Mouse (Mus musculus) CD4-positive helper T cell, adult 2 months (primary cell): ENCODE results near the gene Pik3c2g.

Experiments used
- DNase-seq: peaks from one replicate; pipeline ENCODE4 v3.0.0-alpha.2; 2012; ENCODE audit warnings: low read depth, missing footprints, low spot score

Gene Pik3c2g

DNA sequence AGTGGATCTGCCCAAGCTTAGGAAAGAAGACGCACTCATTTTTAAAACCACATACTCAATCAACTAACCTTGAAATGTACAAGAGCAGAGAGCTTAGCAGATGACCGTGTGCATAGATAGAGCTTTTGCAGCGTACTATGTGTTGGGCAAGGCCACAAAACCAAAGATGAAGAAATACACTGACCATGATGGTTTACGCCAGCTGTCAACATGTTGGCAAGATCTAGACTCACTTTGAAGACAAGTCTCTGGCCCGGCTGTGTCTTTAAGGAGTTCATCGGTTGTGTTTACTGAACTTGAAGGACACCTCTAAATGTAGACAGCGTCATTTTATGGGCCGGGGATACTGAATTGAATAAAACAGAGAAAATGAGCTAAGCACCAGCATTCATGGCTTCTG is 254.3 kb downstream of the Pik3c2g start:
- no peak for DNase-seq

DNA sequence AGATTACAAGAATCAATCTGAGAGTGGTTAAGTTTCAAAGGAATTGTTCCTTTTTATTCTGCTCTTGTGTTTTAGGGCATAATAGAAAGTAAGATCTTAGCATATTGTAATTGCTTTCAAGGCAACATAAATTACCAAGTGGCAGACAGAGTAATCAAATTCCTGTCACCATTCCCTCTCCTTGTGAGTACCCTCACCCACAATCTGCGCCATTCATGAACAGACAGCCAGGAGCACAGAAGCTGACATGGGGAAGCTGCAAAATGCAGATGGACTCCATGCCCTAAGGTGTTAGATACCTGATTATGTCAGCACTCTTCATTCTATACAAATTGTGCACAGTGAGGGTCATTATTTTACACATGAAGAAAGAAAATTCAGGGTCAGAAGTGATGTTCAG is 255.6 kb downstream of the Pik3c2g start:
- DNase-seq, result no peak

DNA sequence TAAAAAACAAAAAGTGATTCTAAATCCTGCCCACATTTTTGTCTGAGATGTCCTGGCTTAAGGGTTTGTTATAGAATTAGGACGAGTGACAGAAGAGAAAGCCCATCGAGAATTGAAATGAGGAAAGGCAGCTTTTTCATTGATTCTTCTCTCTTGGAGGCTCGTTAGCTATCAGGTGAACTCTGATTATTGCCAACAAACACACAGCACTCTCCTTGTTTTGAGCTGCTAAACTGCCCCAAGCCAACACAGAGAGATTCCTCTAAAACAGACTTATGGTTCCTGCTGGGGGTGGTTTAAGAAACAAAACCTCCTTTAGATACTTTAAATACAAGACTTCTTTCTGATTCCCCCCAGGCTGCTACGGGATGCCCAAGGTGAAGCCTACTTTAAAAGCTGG is 256.5 kb downstream of the Pik3c2g start:
- DNase-seq, result no peak

DNA sequence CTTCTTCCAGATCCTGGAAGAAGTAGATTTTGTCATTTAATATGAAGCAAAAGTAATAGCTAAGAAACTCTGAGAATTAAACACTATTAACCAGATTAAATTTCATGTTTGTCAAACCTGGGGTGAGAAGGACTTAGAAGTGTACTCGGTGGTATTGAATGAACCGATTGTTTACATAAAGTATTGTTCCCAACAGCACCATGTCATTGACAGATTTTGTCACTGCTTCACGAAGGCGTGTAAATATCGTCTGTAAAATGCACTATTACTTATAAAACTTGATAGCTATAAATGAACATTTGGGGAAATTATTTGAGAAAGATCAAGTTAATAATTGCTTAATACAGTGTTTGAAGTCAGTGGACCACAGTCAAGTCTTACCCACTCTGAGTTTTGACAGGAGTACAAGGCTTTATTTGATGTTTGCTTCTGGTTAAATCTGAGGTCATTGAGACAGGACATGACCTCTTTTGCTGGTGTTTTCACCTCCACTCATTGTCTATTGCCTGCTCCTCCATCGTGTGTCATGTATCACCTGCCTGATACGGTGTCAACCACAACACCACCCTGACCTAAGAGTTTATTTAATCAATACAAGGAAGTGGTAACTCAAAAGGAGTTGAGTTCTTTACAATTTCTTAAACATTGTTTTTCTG is 260.0 kb downstream of the Pik3c2g start:
- DNase-seq, result no peak

DNA sequence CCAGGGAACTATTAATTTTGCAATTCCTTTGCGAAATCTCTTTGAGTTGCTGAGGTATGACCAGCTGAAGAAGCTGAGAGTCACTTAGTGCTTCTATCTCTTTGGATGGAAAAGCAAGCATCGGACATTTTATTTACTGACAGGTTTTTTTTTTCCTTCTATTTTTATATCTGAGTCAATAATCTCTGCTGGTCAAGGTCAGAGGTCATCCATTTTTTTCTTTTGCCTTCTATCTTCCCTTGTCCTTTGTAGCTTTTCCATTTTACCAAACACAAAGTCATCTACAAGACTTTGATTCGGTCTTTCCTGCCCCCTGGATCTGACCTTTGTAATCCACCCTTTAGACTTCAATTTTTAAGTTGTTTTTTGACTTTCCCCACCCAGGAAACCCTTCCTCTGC is 262.9 kb downstream of the Pik3c2g start:
- no peak for DNase-seq

DNA sequence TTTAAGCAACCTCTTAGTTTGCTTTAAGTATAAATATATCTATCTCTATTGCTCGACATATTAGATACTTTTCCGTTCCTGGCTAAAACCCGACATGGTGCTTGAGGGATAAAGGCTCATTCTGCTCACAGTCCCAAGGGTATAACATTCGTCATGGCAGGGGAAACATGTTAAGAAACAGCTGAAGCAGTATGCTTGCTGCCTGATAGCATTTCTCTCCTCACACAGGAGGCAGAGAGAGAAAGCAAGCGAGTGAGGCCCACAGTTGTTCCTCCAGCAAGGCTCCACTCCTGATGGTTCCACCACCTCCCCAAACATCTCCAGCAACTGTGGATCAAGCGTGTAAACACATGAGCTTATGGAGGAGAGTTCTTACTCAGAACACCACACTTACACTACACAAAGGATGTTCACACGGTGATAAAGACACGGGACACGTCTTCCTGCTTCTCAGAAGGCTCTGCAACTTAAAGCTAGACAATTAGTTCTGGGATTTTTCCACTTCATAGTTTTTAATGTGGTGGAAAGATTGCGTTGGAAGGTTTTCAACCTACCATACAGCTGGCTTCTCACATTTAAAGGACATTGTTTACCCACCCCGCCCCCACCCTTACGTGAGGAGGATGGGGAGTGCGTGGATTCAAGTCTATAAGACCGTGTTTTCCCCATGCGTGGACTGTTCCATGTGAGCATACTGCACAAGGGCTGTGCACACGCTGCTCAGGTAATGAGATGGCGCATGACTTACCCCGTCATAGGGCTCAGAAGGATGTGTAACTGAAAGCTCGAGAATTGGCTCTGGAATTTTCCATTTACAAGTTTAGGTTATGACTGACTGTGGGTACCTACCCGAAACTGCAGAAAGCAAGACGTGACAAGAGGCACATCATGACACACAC is 264.9 kb downstream of the Pik3c2g start:
- DNase-seq, result no peak

DNA sequence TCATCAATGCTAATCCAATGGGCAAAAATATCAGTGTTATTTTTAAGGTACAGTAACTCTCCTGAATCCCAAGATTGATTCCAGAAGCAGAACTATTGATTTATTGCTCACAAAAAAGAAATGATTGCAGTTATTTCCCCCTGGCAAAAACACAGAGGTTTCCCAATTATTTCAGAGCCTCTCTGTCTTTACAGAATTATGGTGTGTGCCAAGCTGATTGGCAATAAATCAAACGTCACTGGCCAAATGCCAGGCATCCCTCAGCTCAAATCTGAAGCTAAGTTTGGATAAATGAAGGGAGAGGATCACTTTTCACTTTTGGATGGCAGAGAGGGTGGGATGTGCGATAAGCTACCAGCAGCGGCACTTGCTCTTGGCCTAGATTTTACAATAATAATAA is 265.8 kb downstream of the Pik3c2g start:
- DNase-seq, result no peak

DNA sequence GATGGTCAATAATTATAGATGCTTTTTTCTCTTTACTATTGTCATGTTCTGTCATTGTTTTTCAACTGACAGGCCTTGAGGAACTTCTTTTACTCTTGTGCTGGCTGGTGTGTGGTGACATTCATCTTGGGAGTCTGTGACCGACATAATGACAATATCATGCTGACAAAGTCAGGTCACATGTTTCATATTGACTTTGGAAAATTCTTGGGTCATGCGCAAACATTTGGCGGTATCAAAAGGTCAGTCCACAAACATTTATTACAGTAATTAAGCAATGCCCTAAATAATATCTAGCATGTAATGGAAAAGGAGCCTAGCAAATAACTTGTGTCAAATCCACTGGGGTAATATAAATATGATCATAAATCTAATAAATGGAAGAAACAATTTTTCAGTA is 273.1 kb downstream of the Pik3c2g start:
- DNase-seq, result no peak

DNA sequence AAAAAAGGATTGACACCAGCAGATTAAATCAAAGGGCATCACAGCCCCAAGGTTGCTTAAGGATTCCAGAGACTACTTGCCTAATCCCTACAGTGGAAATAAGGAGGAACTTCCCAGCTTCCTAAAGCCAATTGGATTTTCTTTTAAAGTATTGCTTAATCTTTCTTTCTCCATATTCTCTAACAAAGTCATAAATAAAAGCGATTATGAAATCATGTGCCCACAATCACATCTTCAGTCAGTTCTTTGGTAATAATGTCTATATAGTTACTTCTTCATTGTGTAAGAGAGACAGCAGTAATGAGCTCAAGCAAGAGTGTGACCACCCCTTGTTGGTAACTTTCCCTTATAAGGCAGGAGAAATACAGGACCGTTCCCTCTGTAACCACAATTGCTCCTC is 274.5 kb downstream of the Pik3c2g start:
- DNase-seq, result no peak

DNA sequence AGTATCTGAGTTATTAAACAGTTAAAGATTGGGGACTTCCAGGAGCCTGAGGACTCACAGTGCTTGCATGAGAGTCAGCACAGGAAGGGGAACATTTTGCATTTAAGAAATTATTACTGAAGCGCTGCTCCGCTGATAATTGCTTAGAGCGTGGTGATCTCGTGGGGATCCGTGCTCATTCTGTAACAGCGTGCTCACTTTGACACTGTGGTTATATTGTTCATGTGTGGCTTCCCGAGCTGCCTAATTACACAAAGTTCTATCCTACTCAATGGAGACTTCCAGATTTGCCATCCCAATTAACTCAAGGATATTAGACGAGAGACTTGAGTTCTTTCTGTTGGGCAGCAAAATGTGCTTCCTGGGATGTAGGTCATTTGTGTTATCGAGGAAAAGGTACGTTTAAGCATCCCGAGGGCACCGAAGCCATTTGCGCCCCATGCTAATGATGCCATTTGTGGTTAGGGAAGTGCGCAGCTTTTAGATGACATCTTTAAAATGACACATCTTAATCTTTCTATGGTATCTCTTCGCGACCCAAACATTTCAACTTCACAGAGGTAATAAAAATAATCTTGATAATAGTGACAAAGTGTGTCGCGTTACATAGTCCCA is 278.1 kb downstream of the Pik3c2g start:
- no peak for DNase-seq

DNA sequence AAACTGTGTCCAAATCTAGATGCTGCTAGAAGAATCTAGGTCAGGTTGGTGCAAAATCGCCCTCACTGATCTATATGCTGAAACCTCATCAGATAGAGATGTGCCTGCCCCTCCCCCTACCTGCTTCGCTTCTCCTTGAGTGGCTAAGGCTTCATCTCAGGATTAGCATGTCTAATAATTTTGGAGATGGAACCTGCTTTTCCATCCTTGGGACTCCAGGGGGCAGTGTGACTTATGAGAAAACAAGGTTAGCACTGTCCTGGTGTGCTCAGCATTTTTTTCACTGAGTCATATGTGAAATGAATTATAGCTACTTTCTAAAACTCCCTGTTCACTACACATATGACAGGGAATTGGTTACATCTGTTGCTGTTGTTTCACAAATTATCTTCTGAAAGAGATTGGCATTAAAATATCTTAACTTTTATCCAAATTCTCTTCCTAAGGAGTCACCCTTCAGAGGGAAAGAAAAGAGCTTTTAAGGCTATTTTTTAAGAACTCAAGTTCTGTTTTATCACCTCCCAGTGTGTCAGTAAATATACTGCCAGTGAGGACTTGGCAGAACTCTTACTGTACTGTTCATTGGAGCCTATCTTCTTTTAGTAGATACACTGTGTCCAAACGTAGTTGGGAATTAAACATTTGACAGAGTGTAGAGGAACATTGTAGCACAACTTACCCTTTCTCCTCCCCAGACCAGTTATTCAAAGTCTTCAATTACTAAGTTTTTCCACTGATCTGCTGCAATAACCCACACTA is 287.6 kb downstream of the Pik3c2g start:
- DNase-seq, result no peak

DNA sequence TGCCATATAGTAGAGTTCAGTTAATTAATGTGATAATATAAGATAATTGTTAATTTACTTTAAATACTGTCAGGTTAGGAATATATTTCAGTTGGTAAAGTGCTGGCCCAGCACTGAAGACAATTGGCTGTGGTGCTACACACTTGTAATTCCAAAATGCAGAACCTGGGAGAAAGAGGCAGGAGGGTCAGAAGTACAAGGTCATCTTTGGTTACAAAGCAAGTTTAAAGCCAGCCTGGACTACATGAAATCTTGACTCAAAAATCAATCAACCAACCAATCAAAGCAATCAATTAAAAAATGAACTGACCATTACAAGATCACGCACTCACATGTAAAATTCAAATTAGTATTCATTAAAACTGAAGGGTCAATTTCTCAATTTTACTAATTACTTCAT is 289.7 kb downstream of the Pik3c2g start:
- DNase-seq, result no peak

DNA sequence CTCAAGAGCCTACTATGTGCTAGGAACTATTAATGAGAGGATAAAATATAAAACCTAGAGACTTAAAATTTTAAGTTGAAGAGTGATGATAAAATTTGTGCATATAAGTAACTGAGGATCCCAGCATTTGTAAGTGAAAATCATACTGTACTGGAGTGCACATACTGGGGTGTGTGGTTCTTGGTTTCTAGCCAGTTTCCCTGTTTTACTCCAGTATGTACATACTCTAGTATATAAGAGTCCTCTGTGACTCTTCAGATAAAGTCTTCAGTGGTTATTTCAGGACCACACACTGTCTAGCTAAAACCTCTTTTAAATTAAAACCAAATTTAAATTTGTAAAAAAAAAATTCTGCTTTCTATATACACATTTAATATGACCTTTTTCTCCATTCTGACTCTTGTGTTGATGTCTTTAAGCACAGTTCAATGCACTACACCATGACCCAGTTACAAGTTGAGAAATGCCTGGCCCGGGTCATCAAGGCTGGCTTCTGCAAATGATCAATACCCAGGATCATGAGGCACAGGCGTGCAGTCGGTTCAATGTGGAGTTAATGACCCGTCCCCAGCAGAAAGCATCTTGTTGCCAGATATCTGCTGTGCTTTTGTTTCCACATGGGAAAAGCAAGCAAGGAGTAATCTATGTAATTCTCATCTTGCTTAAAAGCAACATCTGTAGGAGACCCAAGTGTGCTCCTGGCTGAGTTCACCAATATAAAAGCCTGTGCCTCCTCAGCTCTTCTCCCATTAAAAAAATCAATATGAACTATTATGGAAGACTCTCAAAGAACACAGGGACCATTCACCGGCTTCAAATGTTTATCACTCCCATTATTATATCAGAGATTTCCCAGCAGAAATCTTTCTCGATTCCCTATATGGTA is 290.7 kb downstream of the Pik3c2g start:
- DNase-seq, result no peak

DNA sequence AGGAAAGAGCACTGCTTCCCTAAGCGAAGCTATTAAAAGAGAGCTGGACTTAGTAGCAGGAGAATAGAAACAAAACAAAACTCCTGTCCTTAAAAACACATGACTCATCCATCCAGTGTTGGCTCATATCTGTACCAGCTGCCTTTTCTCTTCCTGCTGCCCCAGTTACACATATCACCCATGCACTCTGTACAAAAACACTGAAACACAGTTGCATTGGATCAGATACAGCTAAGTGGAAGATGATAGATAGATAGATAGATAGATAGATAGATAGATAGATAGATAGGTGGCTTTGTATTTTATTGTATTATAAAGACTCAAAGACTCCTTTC is 291.3 kb downstream of the Pik3c2g start:
- no peak for DNase-seq

DNA sequence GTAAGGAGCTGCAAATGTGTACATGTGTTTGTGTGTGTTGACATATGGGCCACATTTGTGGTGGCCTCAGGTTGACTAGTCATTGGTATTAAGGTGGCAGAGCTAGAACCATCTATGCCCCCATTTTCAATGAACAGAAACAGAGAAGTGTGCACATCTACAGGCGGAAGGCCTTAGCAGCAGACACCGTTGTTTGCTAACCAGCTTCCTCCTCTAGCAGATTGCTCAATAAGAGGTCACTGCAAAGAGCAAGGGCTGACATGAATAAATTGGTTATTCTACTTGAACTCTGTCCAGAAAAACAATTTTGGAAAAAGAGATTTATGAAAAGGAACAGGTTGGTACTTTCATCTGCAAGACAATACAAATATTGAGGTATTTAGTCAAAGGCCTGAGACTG is 295.1 kb downstream of the Pik3c2g start:
- no peak for DNase-seq

DNA sequence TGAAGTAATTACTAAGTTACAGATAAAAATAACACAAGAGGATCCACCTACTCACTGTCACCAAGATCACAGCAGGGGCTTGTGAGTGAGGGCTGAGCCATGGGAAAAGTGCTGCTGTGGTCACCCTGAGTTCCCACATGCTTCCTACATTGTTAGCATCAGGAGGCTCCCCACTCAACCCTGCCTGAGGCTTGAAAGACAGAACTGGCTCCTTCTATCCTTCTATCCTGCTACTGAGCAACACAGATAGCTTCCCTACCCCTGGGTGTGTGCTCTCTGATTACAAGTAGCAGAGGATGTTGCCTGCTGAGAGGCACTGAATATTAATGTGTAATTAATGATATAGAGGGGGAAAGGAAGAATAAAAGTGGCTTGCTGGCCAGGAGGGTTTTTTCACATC is 300.2 kb downstream of the Pik3c2g start:
- no peak for DNase-seq

DNA sequence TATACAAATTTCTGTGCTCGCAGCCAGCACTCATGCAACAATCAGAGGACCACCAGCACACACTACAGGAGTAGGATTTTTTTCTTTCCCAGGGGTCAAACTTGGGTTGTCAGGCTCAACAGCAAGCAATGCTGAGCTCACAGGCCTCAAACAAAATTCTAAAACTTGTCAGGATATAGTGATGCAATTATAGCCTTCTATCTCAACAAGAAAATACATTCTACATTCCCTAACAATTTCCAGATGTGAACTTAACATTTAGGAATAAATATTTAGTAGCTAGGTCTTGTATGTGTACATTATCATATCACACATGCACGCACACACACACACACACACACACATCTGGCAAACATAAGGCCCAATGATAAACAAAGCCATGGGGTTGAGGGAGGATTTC is 308.6 kb downstream of the Pik3c2g start:
- no peak for DNase-seq

DNA sequence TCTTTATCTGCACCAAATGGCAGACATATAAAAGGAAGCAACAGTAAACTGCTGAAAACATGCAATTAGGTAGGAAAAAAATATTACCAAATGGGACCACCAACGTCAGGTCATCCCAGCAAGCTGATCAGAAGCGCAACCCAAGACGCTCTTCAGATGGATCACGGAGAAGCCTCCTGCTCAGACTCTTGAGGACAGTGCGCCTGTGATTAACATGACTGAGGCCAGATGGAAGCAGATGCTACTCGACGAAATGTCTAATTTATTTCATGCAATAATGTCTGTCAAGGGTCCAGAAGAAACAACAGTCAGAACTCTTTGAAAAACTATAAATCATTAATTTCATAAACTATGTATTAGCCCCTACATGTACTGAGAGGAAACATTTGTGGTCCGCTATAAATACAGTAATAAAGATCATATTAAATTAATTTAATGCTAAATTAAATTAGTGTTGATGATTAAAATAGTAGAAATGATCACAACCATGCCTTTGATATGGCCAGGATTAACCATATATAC is 312.7 kb downstream of the Pik3c2g start:
- no peak for DNase-seq

DNA sequence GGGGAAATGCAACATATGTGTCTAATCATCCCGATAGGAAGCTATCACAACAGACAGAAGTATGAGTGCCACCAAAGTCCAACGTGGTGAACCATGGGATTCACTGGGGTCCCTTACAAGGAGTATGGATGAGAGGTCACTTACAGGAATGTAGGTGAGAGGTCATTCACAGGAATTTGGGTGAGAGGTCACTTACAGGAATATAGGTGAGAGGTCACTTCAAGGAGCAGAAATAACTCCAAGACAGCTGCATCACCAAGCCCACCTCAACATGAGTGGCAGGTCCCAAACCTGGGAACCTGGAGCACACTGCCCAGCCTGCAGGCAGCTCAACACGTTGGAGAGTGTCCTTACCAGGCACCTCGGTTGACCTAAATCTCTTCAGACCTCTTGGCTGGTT is 314.8 kb downstream of the Pik3c2g start:
- no peak for DNase-seq

DNA sequence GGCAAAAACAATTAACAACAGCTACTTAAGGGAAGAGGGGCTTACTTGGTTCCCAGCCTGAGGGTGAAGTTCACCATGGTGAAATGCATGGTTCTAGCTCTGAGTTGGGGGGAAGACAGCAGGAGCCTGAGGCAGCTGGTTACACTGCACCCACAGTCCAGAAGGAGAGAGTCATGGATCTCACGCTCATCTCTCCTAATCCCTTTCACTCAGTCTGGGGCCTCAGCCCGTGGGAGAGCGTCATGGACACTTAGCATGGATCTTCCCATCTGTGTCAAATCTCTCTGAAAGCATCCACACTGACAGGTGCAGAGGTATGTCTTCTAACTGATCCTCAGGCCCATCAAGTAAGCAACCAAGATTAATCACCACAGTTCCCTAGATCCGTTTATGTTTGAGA is 320.1 kb downstream of the Pik3c2g start:
- DNase-seq, result no peak
